Comparison of ENCODE assay signal across 14 mouse cellular contexts in the genomic region with DNA sequence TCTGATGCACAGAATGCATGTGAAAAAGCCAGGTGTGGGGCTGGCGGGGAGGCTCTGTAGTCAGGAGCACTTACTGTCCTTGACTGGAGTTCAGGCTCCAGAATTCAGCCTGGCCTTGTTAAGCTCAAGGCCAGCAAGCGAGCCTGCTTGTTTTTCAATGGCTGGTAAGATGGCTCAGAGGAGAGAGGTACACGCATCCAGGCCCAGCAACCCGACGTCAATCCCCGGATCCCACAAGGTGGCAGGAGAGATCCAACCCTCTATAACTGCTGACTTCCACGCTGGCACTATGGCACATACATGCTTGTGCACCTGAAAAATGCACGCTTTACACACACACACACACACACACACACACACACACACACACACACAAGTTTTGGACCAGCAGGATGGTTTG. TPM values are rescaled to one million over a fixed set of nuclear protein-coding genes. Genes with fewer than 3 reads are reported as not detected.
DNase-seq lines count a peak whose midpoint lies in the region; ATAC-seq and TF ChIP-seq lines count a peak whose summit lies in the region.
"Had no signal": no experiment of that assay in that cellular context is flagged by ENCODE, and none has a peak within 500 bp of the region (broad histone marks: within the 10 kb centered on the region; RNA-seq: fewer than 3 reads in every experiment).

No protein-coding gene starts in this region.

- TF ChIP-seq POLR2A in ES-Bruce4 (IDR thresholded peaks at IDR 0.05; ENCODE audit: insufficient read depth, low read length) = no peak
- TF ChIP-seq POLR2A in brain, embryonic 14.5 days (IDR thresholded peaks at IDR 0.05; ENCODE audit: borderline replicate concordance, extremely low read depth, insufficient read depth, insufficient read length, poor library complexity, severe bottlenecking) = no peak

- intact Hi-C loops in left cerebral cortex, adult 2 months (cut with DNase I) = no loop called here
- intact Hi-C loops in left cerebral cortex, postnatal 36 days (cut with DNase I) = no loop called here

- no peak overlapping the region for H3K9ac ChIP-seq in ES-Bruce4 (ENCODE audit: low read depth, poor library complexity, severe bottlenecking)
- H3K9ac ChIP-seq: forebrain, embryonic 12.5 days; neural tube, embryonic 12.5 days had no signal

- no peaks in the 10 kb centered on the region for H3K36me3 ChIP-seq in ES-Bruce4 (ENCODE audit: control insufficient read depth, insufficient read depth, low read length, poor library complexity, severe bottlenecking)
- H3K36me3 ChIP-seq: embryonic facial prominence, embryonic 10.5 days; forebrain, embryonic 12.5 days; neural tube, embryonic 12.5 days had no signal

- no peak for DNase-seq in left cerebral cortex, adult 2 months (ENCODE audit: extremely low spot score in 1 of 2, low spot score in 2 of 2)
- no peak for DNase-seq in left cerebral cortex, postnatal 36 days (ENCODE audit: low spot score in 2 of 2)
- DNase-seq in 3T3-L1 (ENCODE audit: low read depth, low spot score) = peak; percentile 23
- peak; percentile 26 for DNase-seq in brain, embryonic 14.5 days (ENCODE audit: low read depth)
- DNase-seq: cerebellum, adult 11 months; gastrocnemius, postnatal 10 days; right cerebral cortex, postnatal 14 days had no signal

- ATAC-seq in monocyte, adult 5-6 weeks (replicated peaks; ENCODE audit: insufficient number of reproducible peaks, low FRiP score, low TSS enrichment, poor library complexity, severe bottlenecking) = no peak
- no peak for ATAC-seq in megakaryocyte progenitor cell, adult 5-6 weeks (replicated peaks; ENCODE audit: poor library complexity)
- ATAC-seq: activated CD4-positive, CD25-positive, alpha-beta regulatory T cell, adult 4 months had no signal

- H3K4me3 ChIP-seq in left cerebral cortex, adult 2 months = no peak overlapping the region
- no peak overlapping the region for H3K4me3 ChIP-seq in ES-Bruce4 (ENCODE audit: low read depth, low read length)
- H3K4me3 ChIP-seq: embryonic facial prominence, embryonic 10.5 days; forebrain, embryonic 12.5 days; neural tube, embryonic 12.5 days had no signal

- peak; percentile 21 for TF ChIP-seq CTCF in left cerebral cortex, adult 2 months (IDR thresholded peaks at IDR 0.05)
- peak; percentile 58 for TF ChIP-seq CTCF in ES-Bruce4 (IDR thresholded peaks at IDR 0.05; ENCODE audit: low read depth, low read length)
- TF ChIP-seq CTCF in brain, embryonic 14.5 days (IDR thresholded peaks at IDR 0.05; ENCODE audit: borderline replicate concordance, extremely low read depth, insufficient read depth, insufficient read length) = peak; percentile 37; the same call in 1 of the 2 replicates

- no peaks in the 10 kb centered on the region; the same call in 1 of the 2 replicates for H3K9me3 ChIP-seq in ES-Bruce4 (replicated peaks; ENCODE audit: control insufficient read depth, insufficient read depth, low read length, poor library complexity, severe bottlenecking)
- H3K9me3 ChIP-seq: embryonic facial prominence, embryonic 10.5 days; forebrain, embryonic 12.5 days; neural tube, embryonic 12.5 days had no signal

- H3K27me3 ChIP-seq in ES-Bruce4 (ENCODE audit: control insufficient read depth, insufficient read depth, low read length, poor library complexity, severe bottlenecking) = no peaks in the 10 kb centered on the region
- H3K27me3 ChIP-seq: forebrain, embryonic 12.5 days; neural tube, embryonic 12.5 days had no signal

- no peak overlapping the region for H3K27ac ChIP-seq in left cerebral cortex, adult 2 months
- no peak overlapping the region for H3K27ac ChIP-seq in ES-Bruce4 (ENCODE audit: insufficient read depth, low read length)
- H3K27ac ChIP-seq: embryonic facial prominence, embryonic 10.5 days; forebrain, embryonic 12.5 days; neural tube, embryonic 12.5 days had no signal

- H3K4me1 ChIP-seq in ES-Bruce4 (ENCODE audit: control insufficient read depth, insufficient read depth, low read length) = no peaks in the 10 kb centered on the region
- H3K4me1 ChIP-seq: embryonic facial prominence, embryonic 10.5 days; forebrain, embryonic 12.5 days; neural tube, embryonic 12.5 days had no signal

- no peak for TF ChIP-seq EP300 in ES-Bruce4 (IDR thresholded peaks at IDR 0.05; ENCODE audit: insufficient read depth, low read depth, low read length)

RNA-seq across cellular contexts. Expression of gene Fam81a, which starts 39.3 kb away (rescaled TPM):
- total RNA-seq in left cerebral cortex, adult 2 months (2021) = 100 to 1,000 TPM; 190 to 198 TPM
- total RNA-seq in left cerebral cortex, postnatal 36 days (2021) = 100 to 1,000 TPM; 179 to 198 TPM
- 7.8 and 8.3 TPM in 2 replicates for polyA plus RNA-seq in ES-Bruce4 (2011; ENCODE audit: insufficient read depth, insufficient read length, low read depth, missing spikeins)
- 3.1 and 5.0 TPM in 2 replicates for polyA plus RNA-seq in brain, embryonic 14.5 days (2012; rRNA removed)
- 0.64 to 1.7 TPM (median 0.76 TPM) in 3 replicates for total RNA-seq in monocyte, adult 5-6 weeks (2017)
- not detected in 2 replicates for total RNA-seq in megakaryocyte progenitor cell, adult 5-6 weeks (2015)
- not detected in 2 replicates for total RNA-seq in megakaryocyte progenitor cell, adult 5-6 weeks (2017)

Comparison
In these comparisons a context has a peak if more than half of its experiments do, and no peak if none do; other contexts are left out.
1. DNase-seq: peak in 3T3-L1 (single experiment) and brain, embryonic 14.5 days (single experiment); none in left cerebral cortex, adult 2 months (0 of 2) and left cerebral cortex, postnatal 36 days (0 of 2).
2. RNA of gene Fam81a, which starts 39.3 kb away (total RNA-seq): 179 to 198 TPM in left cerebral cortex, postnatal 36 days and 190 to 198 TPM in left cerebral cortex, adult 2 months; 0.64 to 1.7 TPM in monocyte, adult 5-6 weeks and not detected in megakaryocyte progenitor cell, adult 5-6 weeks; every median in the first group is over 10 times any median in the second.
3. Peak in every context shown above with its lines, with median percentiles within 50 percentile points of each other: CTCF ChIP-seq.